Mouse (Mus musculus) bone marrow, adult 2 months (tissue): ENCODE results near the gene Jmjd6.

Source experiments
- CTCF ChIP-seq: fragments of 200-500 bp; IDR thresholded peaks from 2 replicates; pipeline ENCODE4 v1.5.1; 2011; ENCODE audit warnings: low read length, control low read depth; ENCODE audit not compliant: control insufficient read depth, insufficient read depth
- POLR2A ChIP-seq: fragments of 200-500 bp; IDR thresholded peaks from 2 replicates; pipeline ENCODE4 v1.6.1; 2011; ENCODE audit warnings: low read depth, mild to moderate bottlenecking, control low read depth, low read length, borderline replicate concordance; ENCODE audit not compliant: control insufficient read depth

- TF ChIP-seq POLR2A = no peak
- TF ChIP-seq CTCF = no peak
Measured at GRCm38 (mm10) chr11:116810528-116810927, 32.7 kb downstream of the Jmjd6 start.
